Mouse (Mus musculus): ENCODE results near the gene Tab3.

GRCm38 (mm10) chrX:85585575-85585974 lies 11.8 kb downstream of the Tab3 start:
- TF ChIP-seq CTCF (IDR thresholded peaks at IDR 0.05; ENCODE audit: borderline replicate concordance, insufficient read depth, low read length), result no peak
- no peak for TF ChIP-seq POLR2A (IDR thresholded peaks at IDR 0.05; ENCODE audit: low read depth, low read length)
